Comparison of ENCODE assay signal across 9 mouse cellular contexts in the genomic region with DNA sequence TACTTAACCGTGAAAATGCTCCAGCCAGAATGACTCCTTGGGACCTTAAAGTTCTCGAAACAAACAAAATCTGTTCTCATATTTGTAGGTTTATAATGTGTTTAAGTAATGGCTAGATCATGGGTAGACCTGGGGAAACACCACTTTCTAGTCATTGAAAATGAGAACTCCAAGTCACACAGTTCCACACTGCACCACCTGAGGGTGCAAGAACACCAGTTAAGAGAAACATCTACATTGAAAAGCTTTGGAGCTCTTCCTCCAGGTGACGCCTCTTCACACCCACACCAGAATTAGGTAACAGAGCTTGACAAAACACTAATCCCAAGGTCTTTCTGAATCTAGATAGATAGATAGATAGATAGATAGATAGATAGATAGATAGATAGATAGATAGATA.
DNase-seq lines count a peak whose midpoint lies in the region; ATAC-seq lines count a peak whose summit lies in the region.
"Had no signal": no experiment of that assay in that cellular context is flagged by ENCODE, and none has a peak within 500 bp of the region (broad histone marks: within the 10 kb centered on the region; RNA-seq: fewer than 3 reads in every experiment).

No protein-coding gene starts in this region.

- peak; percentile 57; the same call in 1 of the 2 replicates for ATAC-seq in hindbrain, embryonic 14.5 days (ENCODE audit: low FRiP score)
- ATAC-seq in stomach, embryonic 14.5 days (ENCODE audit: insufficient number of reproducible peaks, insufficient read depth, low FRiP score, low read depth), result peak; percentile 46; the same call in 1 of the 2 replicates
- no peak for ATAC-seq in liver, embryonic 11.5 days (replicated peaks; ENCODE audit: low FRiP score)

- no peaks in the 10 kb centered on the region for H3K36me3 ChIP-seq in hindbrain, embryonic 14.5 days (replicated peaks; ENCODE audit: control insufficient read depth, insufficient read depth)
- no peaks in the 10 kb centered on the region for H3K36me3 ChIP-seq in stomach, embryonic 14.5 days (ENCODE audit: control insufficient read depth, insufficient read depth, low read length)
- no peaks in the 10 kb centered on the region for H3K36me3 ChIP-seq in liver, embryonic 11.5 days (ENCODE audit: control insufficient read depth, insufficient read depth, low read length)
- H3K36me3 ChIP-seq: liver, embryonic 13.5 days had no signal

- no peak overlapping the region for H3K4me3 ChIP-seq in hindbrain, embryonic 14.5 days (replicated peaks; ENCODE audit: low read length)
- H3K4me3 ChIP-seq in stomach, embryonic 14.5 days (ENCODE audit: low read depth, low read length), result no peak overlapping the region
- H3K4me3 ChIP-seq in liver, embryonic 11.5 days (ENCODE audit: low read depth, low read length), result no peak overlapping the region
- H3K4me3 ChIP-seq: liver, embryonic 13.5 days had no signal

- DNase-seq in embryo, embryonic 11.5 days (ENCODE audit: low read depth, low spot score), result peak; percentile 5
- no peak for DNase-seq in embryo, embryonic 11 days
- DNase-seq in A20 (ENCODE audit: low read depth, low spot score), result peak; percentile 45
- DNase-seq in hindbrain, embryonic 14.5 days (ENCODE audit: low spot score), result peak; percentile 70
- DNase-seq in left cerebral cortex, postnatal 25 days (ENCODE audit: low spot score in 2 of 2), result peak; percentile 67 to 85
- no peak for DNase-seq in urinary bladder, adult 18-20 months (ENCODE audit: low spot score in 2 of 2)
- no peak for DNase-seq in liver, embryonic 11.5 days (ENCODE audit: low spot score)
- DNase-seq: liver, embryonic 13.5 days had no signal

- no peak overlapping the region for H3K9ac ChIP-seq in hindbrain, embryonic 14.5 days
- no peak overlapping the region for H3K9ac ChIP-seq in stomach, embryonic 14.5 days (replicated peaks; ENCODE audit: low read depth, low read length)
- H3K9ac ChIP-seq in liver, embryonic 11.5 days (ENCODE audit: low read depth, low read length), result no peak overlapping the region
- H3K9ac ChIP-seq: liver, embryonic 13.5 days had no signal

- 64% methylated on average over 3 of the region's 3 CpGs for WGBS in hindbrain, embryonic 14.5 days
- 62% methylated on average over 3 of the region's 3 CpGs for WGBS in stomach, embryonic 14.5 days
- 60% methylated on average over 3 of the region's 3 CpGs for WGBS in liver, embryonic 11.5 days

- intact Hi-C loops in left cerebral cortex, postnatal 25 days (cut with DNase I), result loop anchor here (1.0 kb wide), 1 partner anchor 31 kb away; no protein-coding TSS in a partner anchor

- H3K27me3 ChIP-seq in hindbrain, embryonic 14.5 days (ENCODE audit: control insufficient read depth, insufficient read depth, low read length), result no peaks in the 10 kb centered on the region
- no peaks in the 10 kb centered on the region for H3K27me3 ChIP-seq in stomach, embryonic 14.5 days (ENCODE audit: control insufficient read depth, insufficient read depth, low read length)
- no peaks in the 10 kb centered on the region for H3K27me3 ChIP-seq in liver, embryonic 11.5 days (replicated peaks; ENCODE audit: control insufficient read depth, insufficient read depth, low read length)
- H3K27me3 ChIP-seq: liver, embryonic 13.5 days had no signal

- no peak overlapping the region for H3K27ac ChIP-seq in hindbrain, embryonic 14.5 days
- H3K27ac ChIP-seq in stomach, embryonic 14.5 days (ENCODE audit: low read length), result no peak overlapping the region
- no peak overlapping the region for H3K27ac ChIP-seq in liver, embryonic 11.5 days (ENCODE audit: low read depth, low read length)
- H3K27ac ChIP-seq: liver, embryonic 13.5 days had no signal

- H3K9me3 ChIP-seq in hindbrain, embryonic 14.5 days (ENCODE audit: control insufficient read depth, low read length), result no peaks in the 10 kb centered on the region
- no peaks in the 10 kb centered on the region for H3K9me3 ChIP-seq in stomach, embryonic 14.5 days (ENCODE audit: control insufficient read depth, low read depth, low read length)
- no peaks in the 10 kb centered on the region for H3K9me3 ChIP-seq in liver, embryonic 11.5 days (ENCODE audit: control insufficient read depth, low read length)

- no peak overlapping the region for H3K4me2 ChIP-seq in hindbrain, embryonic 14.5 days (replicated peaks)
- no peak overlapping the region for H3K4me2 ChIP-seq in stomach, embryonic 14.5 days (replicated peaks; ENCODE audit: low read depth, low read length)
- no peak overlapping the region for H3K4me2 ChIP-seq in liver, embryonic 11.5 days
- H3K4me2 ChIP-seq: liver, embryonic 13.5 days had no signal

- H3K4me1 ChIP-seq in hindbrain, embryonic 14.5 days (replicated peaks; ENCODE audit: control insufficient read depth, insufficient read depth, low read length), result no peaks in the 10 kb centered on the region
- no peaks in the 10 kb centered on the region for H3K4me1 ChIP-seq in stomach, embryonic 14.5 days (ENCODE audit: control insufficient read depth, insufficient read depth, low read length)
- no peaks in the 10 kb centered on the region for H3K4me1 ChIP-seq in liver, embryonic 11.5 days (replicated peaks; ENCODE audit: control insufficient read depth, insufficient read depth, low read length)
- H3K4me1 ChIP-seq: liver, embryonic 13.5 days had no signal

Comparison
In these comparisons a context has a peak if more than half of its experiments do, and no peak if none do; other contexts are left out.
1. DNase-seq: peak in embryo, embryonic 11.5 days (single experiment), A20 (single experiment), hindbrain, embryonic 14.5 days (single experiment) and left cerebral cortex, postnatal 25 days (2 of 2); none in embryo, embryonic 11 days (single experiment), urinary bladder, adult 18-20 months (0 of 2) and liver, embryonic 11.5 days (single experiment).